Mouse (Mus musculus): ENCODE measurements around the gene Rdh16. TPM values are rescaled to one million over a fixed set of nuclear protein-coding genes. Genes with fewer than 3 reads are reported as not detected.
"Not testable (repeated sequence)": the region's sequence is repeated elsewhere in the genome, so short reads cannot be mapped to it uniquely, and the experiment has no call there.

The Rdh16 gene
- total RNA-seq (2021): under 1 TPM in 1 of 2 experiments, not detected in 1; 0.11 TPM
- long read RNA-seq, experiment 1: 0 reads
- long read RNA-seq, experiment 2: 0 reads

DNA sequence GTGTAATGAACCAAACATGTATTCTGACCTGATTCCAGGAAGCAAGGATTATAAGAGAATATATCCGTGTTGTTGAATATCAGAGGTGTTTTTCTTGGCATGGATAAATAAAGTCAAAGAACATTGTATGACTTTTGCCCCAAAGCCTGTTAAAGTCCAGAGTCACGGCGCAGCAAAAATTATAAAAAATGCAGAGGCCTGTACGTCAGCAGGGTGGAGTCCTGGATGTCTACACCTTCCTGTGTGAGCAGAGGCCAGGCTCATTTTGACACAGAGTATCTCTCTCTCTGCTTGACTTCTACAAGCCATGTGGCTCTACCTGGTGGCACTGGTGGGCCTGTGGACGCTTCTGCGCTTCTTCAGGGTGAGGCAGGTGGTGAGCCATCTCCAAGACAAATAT is at the start of gene Rdh16:
Rdh16 (plus strand) TSS at position 262 of the 400 bp plus-strand sequence.
- DNase-seq (ENCODE audit: low spot score): no peak

DNA sequence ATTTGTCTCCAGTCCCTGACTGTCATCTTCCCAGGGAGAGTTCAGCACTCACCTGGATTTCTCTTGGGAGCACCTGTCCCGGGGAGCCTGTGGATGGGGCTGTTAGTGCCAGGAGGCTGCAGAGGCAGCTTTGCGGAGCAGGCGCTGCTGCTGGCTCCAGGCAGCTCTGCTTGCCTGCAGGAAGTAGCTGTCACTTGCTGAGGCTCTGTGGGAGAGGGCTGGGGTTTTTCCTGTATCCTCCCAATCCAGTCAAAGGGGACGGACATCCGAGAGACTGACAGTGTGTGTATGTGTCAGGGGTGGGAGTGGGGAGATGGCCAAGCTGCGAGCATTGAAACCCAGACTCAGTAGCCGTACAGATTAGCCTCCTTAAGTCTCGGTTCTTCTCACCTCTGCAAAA is 49.4 kb upstream of the Rdh16 start, which contains the start of gene Gpr182:
Gpr182 (minus strand) TSS at position 185 of the 400 bp plus-strand sequence.
- no peak for DNase-seq (ENCODE audit: low spot score)

DNA sequence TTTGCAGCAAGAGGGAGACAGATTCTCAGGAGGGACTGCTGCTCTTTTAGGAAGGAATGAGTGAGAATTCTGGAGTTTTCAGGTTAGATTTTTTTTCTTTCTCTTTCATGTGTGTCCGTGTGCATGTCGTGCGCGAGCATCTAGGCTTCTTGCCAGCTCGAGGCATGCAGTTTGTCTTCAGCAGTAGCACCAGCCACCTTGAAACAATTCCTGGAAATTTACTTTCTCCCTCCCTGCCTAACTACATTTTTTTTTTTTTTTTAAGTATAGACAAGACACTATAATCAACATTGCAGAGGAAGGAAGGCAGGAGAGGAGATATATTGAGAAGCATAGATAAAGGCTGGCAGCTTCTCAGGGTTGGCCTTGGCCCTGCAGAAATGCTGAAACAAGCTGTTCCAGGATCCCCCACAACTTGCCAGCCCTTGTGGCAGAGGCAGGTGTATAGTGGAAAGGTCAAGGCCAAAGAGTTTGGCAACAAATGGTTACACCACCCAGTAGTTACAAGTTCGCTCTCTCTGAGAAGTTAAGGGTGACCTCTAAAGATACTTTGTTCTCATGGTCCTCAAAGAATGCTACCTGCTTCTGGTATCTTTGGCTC is 46.3 kb upstream of the Rdh16 start:
- DNase-seq (ENCODE audit: low spot score): no peak

DNA sequence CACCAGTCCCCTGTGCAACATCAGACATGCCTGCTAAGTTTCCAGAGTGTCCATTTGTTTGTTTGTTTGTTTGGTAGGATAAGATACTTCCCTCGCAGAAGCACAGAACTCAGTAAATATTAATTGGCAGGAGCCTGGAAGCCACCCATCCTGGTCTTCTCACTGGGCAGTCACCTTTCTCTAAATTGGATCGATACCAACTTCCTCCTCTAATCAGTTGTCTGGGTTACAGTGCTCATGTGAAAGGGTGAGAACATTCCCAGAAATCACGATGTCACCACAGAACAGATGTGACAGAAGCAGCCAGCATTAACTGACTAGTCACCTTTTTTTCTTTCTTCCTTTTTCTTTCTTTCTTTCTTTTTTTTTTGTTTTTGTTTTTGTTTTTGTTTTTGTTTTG is 45.7 kb upstream of the Rdh16 start:
- no peak for DNase-seq (ENCODE audit: low spot score)

DNA sequence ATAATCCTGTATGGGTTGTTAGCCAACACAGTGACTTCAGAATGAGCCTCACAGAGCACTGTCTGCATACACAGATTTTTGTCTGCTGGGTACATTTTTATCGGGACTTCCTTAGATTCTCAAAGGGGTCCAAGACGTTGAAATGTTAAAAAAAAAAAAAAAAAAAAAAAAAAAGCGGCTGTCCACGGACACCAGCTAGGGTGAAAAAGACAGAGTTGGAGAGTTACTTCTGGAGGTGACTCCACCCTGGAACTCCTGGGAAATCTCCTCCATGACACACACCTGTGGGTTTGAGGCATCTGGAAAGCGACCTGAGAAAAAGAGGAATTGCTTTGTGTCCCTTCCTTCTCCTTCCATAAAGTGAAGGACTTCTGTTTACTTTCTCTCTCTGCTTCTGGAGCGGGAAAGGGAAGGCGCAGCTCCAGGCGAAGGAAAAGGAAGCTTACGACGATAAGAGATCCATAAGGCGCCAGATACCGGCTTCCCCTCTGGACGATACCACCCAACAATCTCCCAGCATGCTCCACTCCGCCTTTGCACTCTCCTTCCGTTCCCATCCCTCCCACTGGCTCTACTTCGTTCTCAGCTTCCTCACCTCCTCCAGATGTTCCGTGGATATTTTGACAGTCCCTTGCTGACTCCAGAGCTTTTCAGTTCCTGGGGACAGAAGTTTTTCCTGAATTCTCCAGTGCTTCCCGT is 45.0 kb upstream of the Rdh16 start:
- DNase-seq (ENCODE audit: low spot score): no peak

DNA sequence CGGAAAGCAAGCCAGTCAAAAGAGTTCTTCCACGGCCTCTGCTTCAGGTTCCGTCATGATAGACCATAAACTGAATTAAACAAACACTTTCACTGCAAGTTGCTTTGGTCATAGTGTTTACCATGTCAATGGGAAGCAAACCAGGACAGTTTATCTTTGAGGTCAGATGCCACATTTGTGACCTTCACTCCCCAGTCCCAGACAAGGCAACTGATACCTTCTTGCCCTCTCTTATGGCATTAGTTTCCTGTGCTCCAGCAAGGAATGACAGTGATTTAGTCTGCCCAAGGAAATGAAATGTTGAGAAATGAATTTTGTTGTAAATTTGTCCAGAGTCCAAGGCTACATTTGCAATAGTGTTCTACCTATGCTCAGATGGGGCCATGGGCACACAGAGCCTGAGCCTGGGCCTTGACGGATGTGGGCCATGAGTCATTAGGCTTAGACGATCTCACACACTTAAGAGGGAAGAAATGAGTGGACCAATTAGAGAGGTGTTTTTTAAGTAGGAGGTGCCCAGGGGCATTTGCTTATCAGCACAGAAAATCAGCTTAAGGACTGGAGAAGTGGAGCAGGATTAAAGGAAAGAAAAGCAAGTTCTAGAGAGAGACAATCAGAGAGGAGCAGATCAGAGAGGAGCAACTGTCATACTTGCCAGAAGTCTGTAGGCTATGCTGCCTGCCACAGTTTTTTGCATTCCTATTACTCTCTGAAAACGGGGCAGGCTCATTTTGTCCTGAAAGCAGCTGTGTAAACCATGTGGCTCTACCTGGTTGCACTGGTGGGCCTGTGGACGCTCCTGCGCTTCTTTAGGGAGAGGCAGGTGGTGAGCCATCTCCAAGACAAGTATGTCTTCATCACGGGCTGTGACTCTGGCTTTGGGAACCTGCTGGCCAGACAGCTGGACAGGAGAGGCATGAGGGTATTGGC is 41.5 kb upstream of the Rdh16 start, which contains the start of the genes Rdh1 and Rdh16f1:
Rdh1 (plus strand) TSS at position 541 of the 930 bp plus-strand sequence.
Rdh16f1 (plus strand) TSS at position 607 of the 930 bp plus-strand sequence.
- DNase-seq (ENCODE audit: low spot score): no peak

DNA sequence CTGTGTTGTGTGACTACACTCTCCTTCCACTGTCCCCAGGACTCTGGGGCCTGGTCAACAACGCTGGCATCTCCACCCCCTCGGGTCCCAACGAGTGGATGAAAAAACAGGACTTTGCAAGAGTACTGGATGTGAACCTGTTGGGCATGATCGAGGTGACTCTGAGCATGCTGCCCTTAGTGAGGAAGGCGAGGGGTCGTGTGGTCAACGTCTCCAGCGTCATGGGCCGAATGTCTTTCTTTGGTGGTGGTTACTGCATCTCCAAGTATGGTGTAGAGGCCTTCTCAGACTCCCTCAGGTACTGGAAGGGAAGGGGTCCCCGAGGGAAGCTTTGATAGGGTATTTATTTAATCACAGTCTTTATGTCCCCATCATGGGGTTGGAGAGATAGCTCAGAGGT is 38.0 kb upstream of the Rdh16 start:
- not testable (repeated sequence) for DNase-seq (ENCODE audit: low spot score)

DNA sequence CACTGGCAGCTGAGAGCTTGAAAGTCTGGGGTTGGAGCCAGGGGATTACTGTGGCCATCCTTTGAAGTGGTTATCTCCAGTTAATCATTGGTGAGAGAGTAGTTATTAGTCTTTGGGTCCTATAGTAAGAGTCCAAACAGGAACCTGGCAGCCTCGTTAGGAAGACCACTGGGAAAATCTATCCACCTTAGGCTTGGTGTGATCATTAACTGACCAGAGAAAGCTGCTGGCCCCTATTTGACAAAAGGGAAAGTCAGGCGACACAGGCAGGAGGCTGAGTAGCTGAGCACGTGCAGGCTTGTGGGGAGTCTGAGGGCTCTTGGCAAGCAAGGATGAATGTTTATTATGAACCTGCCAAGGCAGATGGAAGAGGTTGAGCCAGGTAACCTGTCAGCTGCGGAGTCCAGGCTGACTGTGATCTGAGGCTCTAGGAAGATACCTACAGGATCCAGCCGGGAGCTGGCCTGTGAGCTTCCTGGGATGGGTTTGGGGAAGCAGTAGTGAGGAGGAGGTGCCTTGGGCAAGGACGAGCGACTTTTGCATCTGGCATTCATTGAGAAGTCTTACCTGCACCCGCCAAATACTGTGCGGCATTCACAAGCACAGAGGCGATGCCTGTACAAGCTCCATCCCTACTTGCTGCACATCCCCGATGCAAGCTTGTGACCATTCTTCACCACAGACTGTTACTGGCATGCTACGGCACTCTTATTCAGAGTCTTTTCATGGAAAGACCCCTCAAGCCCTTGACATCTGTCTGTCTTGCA is 36.9 kb upstream of the Rdh16 start:
- DNase-seq (ENCODE audit: low spot score): no peak

DNA sequence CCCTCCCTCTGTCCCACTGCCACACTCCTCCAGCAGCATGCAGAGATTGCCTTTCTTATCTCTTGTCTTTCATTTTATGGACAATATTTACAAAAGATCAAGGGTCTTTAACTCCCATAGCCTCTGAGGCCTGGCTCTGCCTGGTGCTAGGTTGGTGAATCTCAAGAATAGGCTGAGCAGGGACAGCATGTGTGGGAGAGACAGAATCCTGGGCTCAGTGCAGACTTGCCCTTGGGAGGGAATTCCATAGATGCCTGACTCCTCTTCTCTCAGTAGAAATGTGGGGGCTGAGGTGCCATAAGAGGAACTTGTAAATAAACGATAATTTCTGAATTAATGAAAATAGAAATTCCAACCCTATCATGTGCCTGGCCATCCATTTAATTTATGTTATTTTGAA is 34.4 kb upstream of the Rdh16 start:
- DNase-seq (ENCODE audit: low spot score): no peak

DNA sequence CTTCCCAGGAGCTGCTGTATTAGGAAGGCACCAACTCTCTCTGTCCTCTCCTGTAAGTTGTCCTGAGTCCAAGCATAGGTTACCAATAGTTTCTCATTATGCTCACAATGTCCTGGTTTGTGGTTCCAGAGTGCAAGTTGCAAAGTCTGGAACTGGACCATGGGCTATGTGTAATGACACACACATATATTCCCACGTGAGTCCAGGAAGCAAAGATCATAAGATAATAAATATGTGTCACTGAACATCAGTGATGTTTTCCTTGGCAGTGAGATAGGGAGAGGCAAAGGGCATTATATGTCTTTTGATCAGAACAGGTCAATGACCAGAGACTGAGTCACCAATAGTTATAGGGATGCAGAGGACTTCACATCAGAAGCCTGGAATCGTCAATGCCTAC is 24.9 kb upstream of the Rdh16 start, which contains the start of gene Rdh9:
Rdh9 (plus strand) TSS at position 376 of the 400 bp plus-strand sequence.
- DNase-seq (ENCODE audit: low spot score): no peak

DNA sequence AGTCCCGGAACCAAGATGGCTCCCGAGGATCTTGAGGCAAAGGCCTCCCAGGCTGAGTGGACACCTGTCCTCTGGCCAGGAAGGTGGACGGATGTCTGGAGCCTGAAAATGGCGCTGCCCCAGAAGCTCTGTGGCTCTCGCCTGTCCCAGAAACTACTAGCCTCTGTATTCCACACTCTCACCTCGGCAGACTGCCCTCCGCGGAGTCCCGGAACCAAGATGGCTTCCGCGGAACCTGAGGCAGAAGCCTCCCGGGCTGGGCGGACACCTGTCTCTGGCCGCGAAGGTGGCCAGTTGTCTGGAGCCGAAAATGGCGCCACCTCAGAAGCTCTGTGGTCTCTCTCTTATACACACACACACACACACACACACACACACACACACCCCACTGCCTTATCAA is 18.6 kb upstream of the Rdh16 start:
- DNase-seq (ENCODE audit: low spot score): not testable (repeated sequence)

DNA sequence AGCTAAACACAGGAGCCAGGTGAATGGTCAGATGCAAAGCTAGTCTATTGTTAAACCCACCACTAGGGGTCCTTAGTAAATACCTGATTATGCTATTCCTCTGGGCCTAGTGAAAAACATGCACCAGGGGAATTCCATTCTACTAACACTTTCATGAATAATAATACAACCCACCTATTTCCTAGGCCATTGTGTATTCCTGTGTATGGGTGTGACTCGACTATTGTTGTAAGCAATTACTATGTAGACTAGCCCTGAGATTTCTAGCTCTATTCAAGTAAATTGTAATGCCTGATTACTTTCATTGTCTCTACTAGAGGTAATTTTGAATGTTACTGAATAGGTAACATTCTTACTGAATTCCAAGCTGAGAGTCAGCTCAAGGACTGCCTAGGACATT is 15.5 kb upstream of the Rdh16 start:
- DNase-seq (ENCODE audit: low spot score): not testable (repeated sequence)

DNA sequence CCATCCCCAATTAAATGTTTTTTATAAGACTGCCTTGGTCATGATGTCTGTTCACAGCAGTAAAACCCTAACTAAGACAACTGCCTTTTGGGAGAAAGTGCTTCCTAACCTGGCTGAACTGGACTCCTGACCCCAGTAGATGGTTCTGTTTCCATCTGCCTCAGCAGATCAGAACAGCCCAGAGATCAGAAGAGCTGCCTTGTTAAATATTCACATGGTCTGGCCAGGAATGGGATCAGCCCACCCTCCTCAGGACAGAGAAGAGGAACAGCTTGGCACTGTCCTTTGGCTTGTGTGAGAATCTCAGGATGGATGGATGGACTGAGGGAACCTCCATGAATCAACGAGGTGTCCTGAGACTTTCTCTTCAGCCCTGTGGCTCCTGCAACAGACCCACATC is 1.7 kb upstream of the Rdh16 start:
- no peak for DNase-seq (ENCODE audit: low spot score)

DNA sequence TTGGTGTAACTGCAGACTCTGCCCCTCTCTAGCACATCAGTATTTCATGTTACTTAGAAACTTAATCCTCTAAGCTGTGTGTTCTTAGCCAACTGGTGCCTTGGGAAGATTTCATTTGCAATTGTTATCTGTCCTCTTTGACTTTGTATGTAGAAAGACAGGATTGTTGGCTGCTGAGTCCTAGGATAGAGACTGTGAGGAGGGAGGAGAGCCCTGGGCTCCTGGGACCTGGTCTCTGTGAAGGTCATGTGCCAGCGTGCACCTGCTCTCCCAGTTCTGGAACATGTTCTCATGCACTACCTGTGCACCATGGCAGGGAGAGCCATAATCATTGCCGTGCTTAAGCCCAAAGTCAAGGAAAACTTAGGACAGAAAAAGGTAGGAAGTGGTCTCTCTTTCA is 660 bp downstream of the Rdh16 start:
- no peak for DNase-seq (ENCODE audit: low spot score)

DNA sequence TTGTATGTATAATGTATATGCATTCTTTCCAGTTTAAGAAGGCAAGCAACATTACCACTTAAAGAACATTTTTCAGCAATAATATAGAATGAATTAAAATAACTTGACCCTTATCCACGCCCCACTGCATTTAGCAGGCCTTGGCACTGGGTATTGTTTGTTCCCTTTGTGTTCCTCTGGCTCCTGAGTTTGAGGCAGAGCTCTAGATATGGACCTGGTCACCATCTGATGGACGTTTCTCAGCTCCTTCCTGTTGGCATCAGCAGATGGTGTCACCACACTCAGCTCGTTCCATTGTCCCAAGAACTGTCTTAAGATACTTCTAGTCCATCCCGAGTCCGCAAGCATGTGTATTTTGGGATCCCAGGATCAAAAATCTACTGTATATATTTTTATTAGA is 1.3 kb downstream of the Rdh16 start:
- no peak for DNase-seq (ENCODE audit: low spot score)

DNA sequence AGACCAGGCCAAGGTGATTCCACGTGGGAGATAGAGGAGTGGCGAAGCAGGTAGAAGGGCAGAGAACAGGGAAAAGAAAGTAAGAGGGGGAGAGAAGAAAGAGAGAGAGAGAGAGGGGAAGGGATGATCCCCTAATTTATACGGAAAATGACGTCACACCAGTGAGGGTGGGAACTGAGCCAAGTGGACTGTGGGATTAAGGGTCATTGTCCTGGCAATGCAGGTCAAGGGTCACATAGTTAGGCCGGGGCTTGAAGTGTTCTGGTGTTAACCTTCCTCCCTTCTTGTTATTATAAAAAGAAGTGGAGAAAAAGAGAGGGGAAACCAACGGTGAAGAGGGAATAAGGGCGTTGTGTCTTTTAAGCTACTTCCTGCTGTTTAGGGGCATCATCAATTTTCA is 3.5 kb downstream of the Rdh16 start:
- no peak for DNase-seq (ENCODE audit: low spot score)

DNA sequence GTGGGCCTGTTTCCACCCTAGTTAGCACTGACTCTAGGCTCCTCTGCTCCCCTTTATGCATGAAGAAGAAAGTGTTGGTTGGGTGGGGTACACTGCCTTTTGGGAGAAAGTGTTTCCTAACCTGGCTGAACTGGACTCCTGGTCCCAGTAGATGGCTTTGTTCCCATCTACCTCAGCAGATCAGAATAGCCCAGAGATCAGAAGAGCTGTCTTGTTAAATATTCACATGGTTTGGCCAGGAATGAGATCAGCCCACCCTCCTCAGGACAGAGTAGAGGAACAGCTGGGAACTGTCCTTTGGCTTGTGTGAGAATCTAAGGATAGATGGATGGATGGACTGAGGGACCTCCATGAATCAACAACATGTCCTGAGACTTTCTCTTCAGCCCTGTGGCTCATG is 14.9 kb downstream of the Rdh16 start:
- no peak for DNase-seq (ENCODE audit: low spot score)

DNA sequence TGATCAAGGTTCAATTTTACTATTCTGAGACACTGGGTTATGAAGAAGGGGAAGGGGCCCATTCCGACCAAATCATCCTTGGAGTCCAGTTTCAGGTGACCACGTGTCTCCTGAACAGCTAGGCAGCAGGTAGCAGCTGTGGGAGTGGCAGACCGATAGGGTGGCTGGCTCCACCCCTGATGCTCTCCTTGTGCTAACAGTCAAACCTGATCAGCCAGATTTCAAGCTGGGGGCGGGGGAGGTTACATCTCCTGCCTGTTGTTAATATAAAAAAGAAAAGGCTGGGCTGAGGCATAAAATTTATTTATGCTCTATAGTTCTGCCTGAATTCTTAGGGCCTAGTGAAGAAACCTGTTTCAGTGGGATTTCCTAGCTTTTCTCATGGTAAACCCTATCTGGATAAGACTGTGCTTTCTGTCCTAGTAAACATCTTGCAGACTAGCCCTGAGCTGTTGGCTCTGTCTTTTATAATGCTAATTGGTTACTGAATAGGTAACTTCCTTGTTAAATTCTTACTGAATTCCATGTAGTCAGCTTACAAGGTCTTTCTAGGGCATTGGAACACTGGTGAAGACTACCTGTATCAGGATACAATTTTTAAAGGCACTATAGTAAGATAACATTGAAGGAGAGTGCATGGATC is 16.4 kb downstream of the Rdh16 start:
- not testable (repeated sequence) for DNase-seq (ENCODE audit: low spot score)

DNA sequence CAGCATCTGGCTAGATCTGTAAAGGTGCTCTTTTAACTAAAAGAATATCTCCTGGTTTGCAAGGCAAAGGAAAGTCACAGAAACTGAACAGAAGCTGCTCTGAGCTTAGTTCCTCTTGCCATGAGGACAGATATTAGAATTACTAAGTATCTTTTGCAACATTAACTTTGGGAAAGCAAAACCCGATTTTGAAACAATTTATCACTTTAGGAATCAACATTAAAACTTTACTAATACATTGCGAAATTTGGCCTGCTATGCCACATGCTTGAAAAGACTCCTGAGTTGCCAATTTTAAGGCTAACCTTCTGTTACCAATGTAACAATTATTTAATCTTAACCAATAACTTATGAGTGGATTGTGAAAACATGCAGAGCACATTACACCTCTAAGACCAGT is 20.9 kb downstream of the Rdh16 start:
- not testable (repeated sequence) for DNase-seq (ENCODE audit: low spot score)

DNA sequence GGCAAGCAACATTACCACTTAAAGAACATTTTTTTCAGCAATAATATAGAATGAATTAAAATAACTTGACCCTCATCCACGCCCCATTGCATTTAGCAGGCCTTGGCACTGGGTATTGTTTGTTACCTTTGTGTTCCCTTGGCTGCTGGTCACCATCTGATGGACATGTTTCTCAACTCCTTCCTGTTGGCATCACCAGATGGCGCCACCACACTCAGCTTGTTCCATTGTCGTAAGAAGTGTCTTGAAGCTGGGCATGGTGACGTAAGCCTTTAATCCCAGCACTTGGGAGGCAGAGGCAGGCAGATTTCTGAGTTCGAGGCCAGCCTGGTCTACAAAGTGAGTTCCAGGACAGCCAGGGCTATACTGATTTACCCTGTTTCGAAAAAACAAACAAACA is 24.4 kb downstream of the Rdh16 start:
- no peak for DNase-seq (ENCODE audit: low spot score)

DNA sequence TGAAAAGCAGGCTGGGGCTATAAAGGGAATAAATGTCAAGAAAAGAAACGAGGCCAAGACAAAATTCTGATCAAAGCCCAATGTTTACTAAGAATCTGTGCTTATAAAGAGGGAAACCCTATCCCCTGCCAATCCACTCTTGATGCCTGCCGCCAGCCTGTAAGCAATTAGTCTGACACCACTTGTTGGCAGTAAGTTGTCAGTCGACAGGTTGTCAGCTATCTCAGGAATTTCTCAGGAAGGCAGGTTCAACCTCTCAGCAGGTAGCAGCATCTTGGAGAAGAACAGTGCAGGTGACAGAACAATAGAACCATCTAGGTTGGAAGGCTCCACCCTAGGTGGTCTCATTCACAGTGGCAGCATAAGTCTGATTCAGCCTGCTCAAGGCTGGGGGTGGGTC is 28.2 kb downstream of the Rdh16 start:
- no peak for DNase-seq (ENCODE audit: low spot score)
